Mouse (Mus musculus) spleen, adult 2 months (tissue): ENCODE results near the gene Mark1. TPM values are rescaled to one million over a fixed set of nuclear protein-coding genes. Genes with fewer than 3 reads are reported as not detected.

Experiments used
- DNase-seq, 2 experiments: peaks; one replicate each; pipeline versions ENCODE4 v3.0.0 to v3.0.0-alpha.2; 2012 to 2021; ENCODE audit warnings: low spot score in 2 of 2, low read depth in 1 of 2
- H3K27ac ChIP-seq: fragments of 200-500 bp; 2 replicates; pipeline ENCODE4 v1.5.1; 2012; ENCODE audit warnings: low read length, inconsistent platforms; ENCODE audit not compliant: insufficient read depth
- H3K27me3 ChIP-seq: fragments of 200-500 bp; 2 replicates; pipeline ENCODE4 v1.6.1; 2012; ENCODE audit warnings: mild to moderate bottlenecking, moderate library complexity, low read length, inconsistent platforms; ENCODE audit not compliant: control insufficient read depth, insufficient read depth
- H3K36me3 ChIP-seq: fragments of 200-500 bp; 2 replicates; pipeline ENCODE4 v1.6.1; 2012; ENCODE audit warnings: mild to moderate bottlenecking, low read length, inconsistent platforms; ENCODE audit not compliant: control insufficient read depth, insufficient read depth
- H3K4me1 ChIP-seq: fragments of 200-500 bp; 2 replicates; pipeline ENCODE4 v1.6.1; 2011; ENCODE audit warnings: inconsistent platforms; ENCODE audit not compliant: control insufficient read depth, insufficient read depth, insufficient read length
- H3K4me3 ChIP-seq: fragments of 200-500 bp; 2 replicates; pipeline ENCODE4 v1.5.1; 2011; ENCODE audit warnings: mild to moderate bottlenecking, inconsistent platforms; ENCODE audit not compliant: insufficient read depth, insufficient read length; ENCODE audit errors: extremely low read depth
- CTCF ChIP-seq: fragments of 200-500 bp; IDR thresholded peaks from 2 replicates; pipeline ENCODE4 v1.5.1; 2011; ENCODE audit warnings: mild to moderate bottlenecking, inconsistent platforms; ENCODE audit not compliant: insufficient read depth, insufficient read length, insufficient replicate concordance; ENCODE audit errors: extremely low read depth
- POLR2A ChIP-seq: fragments of 200-500 bp; IDR thresholded peaks from 2 replicates; pipeline ENCODE4 v1.6.1; 2011; ENCODE audit warnings: low read depth, low read length, inconsistent platforms
- WGBS: fragments of 180-500 bp; shearing (Covaris S2); methylation state at CpG from one replicate; pipeline ENCODE4 v1.1.7; 2018; 5-methylcytosine and 5-hydroxymethylcytosine counted together
- polyA plus RNA-seq: library from polyadenylated mRNA; depleted of rRNA; stranded (reverse); fragments of >200 nt; gene quantifications from 2 replicates; pipeline ENCODE4 v1.2.3, GENCODE M21; 2012

The Mark1 gene
- polyA plus RNA-seq, 1 experiment = 1.6 TPM

GRCm38 (mm10) chr1:184869939-184870565 lies 129.3 kb downstream of the Mark1 start:
- TF ChIP-seq POLR2A (no peak), CTCF (no peak)
- DNase-seq = no peak
- no peaks in the 10 kb centered on the region for H3K36me3 ChIP-seq
- no peaks in the 10 kb centered on the region for H3K4me1 ChIP-seq
- H3K4me3 ChIP-seq = no peak overlapping the region
- no peaks in the 10 kb centered on the region for H3K27me3 ChIP-seq
- H3K27ac ChIP-seq = no peak overlapping the region
- WGBS = 68% methylated on average over 4 of the region's 4 CpGs

- no peak overlapping the region for H3K4me3 ChIP-seq
- no peaks in the 10 kb centered on the region for H3K4me1 ChIP-seq
- WGBS = 90% methylated on average over 3 of the region's 3 CpGs
- no peaks in the 10 kb centered on the region for H3K27me3 ChIP-seq
- TF ChIP-seq CTCF = no peak
- no peak for TF ChIP-seq POLR2A
- DNase-seq = no peak
- no peak overlapping the region for H3K27ac ChIP-seq
- no peaks in the 10 kb centered on the region for H3K36me3 ChIP-seq
Observed at GRCm38 (mm10) chr1:184867640-184868120, 131.7 kb downstream of the Mark1 start.

GRCm38 (mm10) chr1:184864381-184864801 lies 135.0 kb downstream of the Mark1 start:
- Histone ChIP-seq H3K27ac (no peak overlapping the region), H3K36me3 (no peaks in the 10 kb centered on the region), H3K27me3 (no peaks in the 10 kb centered on the region), H3K4me3 (no peak overlapping the region), H3K4me1 (no peaks in the 10 kb centered on the region)
- no peak for DNase-seq
- TF ChIP-seq POLR2A (no peak), CTCF (no peak)
- 64% methylated on average over 7 of the region's 7 CpGs for WGBS

GRCm38 (mm10) chr1:184862636-184863035 lies 136.7 kb downstream of the Mark1 start:
- no peak overlapping the region for H3K27ac ChIP-seq
- 91% methylated on average over 6 of the region's 6 CpGs for WGBS
- no peak for TF ChIP-seq CTCF
- no peak for TF ChIP-seq POLR2A
- H3K27me3 ChIP-seq = no peaks in the 10 kb centered on the region
- H3K36me3 ChIP-seq = no peaks in the 10 kb centered on the region
- no peaks in the 10 kb centered on the region for H3K4me1 ChIP-seq
- no peak overlapping the region for H3K4me3 ChIP-seq
- DNase-seq = no peak

- H3K4me1 ChIP-seq = no peaks in the 10 kb centered on the region
- H3K4me3 ChIP-seq = no peak overlapping the region
- TF ChIP-seq CTCF (no peak), POLR2A (no peak)
- no peaks in the 10 kb centered on the region for H3K36me3 ChIP-seq
- H3K27me3 ChIP-seq = no peaks in the 10 kb centered on the region
- 88% methylated on average over 2 of the region's 2 CpGs for WGBS
- DNase-seq = no peak
- H3K27ac ChIP-seq = no peak overlapping the region
Observed at GRCm38 (mm10) chr1:184861551-184861950, 137.8 kb downstream of the Mark1 start.

- DNase-seq = no peak
- no peaks in the 10 kb centered on the region for H3K27me3 ChIP-seq
- WGBS = 72% methylated on average over 3 of the region's 3 CpGs
- no peak overlapping the region for H3K27ac ChIP-seq
- H3K4me3 ChIP-seq = no peak overlapping the region
- no peak for TF ChIP-seq POLR2A
- no peak for TF ChIP-seq CTCF
- H3K36me3 ChIP-seq = no peaks in the 10 kb centered on the region
- H3K4me1 ChIP-seq = no peaks in the 10 kb centered on the region
Observed at GRCm38 (mm10) chr1:184860276-184860675, 139.1 kb downstream of the Mark1 start.

- Histone ChIP-seq H3K27ac (no peak overlapping the region), H3K4me1 (no peaks in the 10 kb centered on the region; the same call in 1 of the 2 replicates)
- TF ChIP-seq CTCF (no peak), POLR2A (no peak)
Observed at GRCm38 (mm10) chr1:184858253-184858652, 141.1 kb downstream of the Mark1 start.

More at GRCm38 (mm10) chr1:184858253-184858652, 141.1 kb downstream of the Mark1 start:
- Histone ChIP-seq H3K27me3 (no peaks in the 10 kb centered on the region), H3K4me3 (no peak overlapping the region), H3K36me3 (no peaks in the 10 kb centered on the region)
- 80% methylated on average over 1 of the region's 1 CpGs for WGBS
- DNase-seq = no peak
